Mouse (Mus musculus): ENCODE results near the gene Armcx4.

Gene Armcx4

DNA sequence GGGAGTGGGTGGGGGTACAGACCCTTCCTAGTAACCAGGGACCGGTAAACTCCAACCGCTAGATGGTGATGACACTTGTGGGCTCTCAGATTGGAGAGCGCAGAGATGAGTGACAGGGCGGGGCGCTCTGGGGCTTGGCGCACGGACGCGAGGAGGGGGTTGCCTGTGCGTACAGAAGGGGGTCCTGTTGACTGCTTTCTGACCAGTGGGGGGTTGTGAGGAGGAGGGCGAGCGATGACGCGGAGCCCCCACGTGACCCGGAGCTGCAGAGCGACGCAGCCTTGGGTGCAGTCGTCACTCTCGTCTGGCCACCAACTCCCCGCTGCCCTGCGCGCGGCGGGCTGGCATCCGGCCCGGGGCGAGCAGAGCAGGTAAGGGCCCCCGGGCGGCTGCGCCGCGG is at the start of gene Armcx4:
Armcx4 (plus strand) TSS at position 253 of the 400 bp plus-strand sequence.
- peak; percentile 84 for DNase-seq (ENCODE audit: low read depth, low spot score)

DNA sequence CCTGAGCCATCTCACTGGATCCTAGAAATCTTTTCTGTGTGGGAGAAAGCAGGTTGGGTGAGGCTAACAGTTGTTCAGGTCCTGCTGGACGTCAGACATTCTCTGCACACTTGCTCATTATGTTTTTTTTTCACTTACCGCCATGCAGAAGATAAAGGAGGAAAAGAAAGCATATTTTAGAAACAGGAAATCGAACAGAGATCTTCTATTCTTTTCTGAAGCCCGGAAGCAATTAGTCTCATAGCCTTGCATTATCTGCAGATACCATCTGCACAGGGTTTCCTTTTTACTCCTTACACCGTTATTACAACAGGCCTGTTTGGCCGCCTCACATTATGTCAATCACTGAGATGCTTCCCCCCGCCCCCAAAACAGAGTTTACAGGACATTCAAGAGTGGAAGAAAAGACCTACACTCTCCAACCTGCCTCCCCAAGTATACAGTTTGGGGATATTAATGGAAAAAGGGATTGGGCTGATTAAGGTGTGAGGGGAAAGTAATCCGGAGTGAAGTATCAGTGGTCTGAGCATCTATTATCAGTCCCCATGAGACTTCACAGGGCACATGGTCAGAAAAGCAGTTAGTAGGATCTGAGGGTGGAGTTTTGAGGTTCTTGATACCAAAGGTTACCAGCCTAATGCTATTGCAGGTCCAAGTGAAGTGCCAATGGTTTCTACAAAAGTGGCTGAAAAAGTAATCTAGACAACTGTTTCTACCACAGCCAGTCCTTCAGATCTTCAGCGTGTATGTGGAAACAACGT is 45.1 kb upstream of the Armcx4 start:
- DNase-seq (ENCODE audit: low read depth, low spot score): no peak

DNA sequence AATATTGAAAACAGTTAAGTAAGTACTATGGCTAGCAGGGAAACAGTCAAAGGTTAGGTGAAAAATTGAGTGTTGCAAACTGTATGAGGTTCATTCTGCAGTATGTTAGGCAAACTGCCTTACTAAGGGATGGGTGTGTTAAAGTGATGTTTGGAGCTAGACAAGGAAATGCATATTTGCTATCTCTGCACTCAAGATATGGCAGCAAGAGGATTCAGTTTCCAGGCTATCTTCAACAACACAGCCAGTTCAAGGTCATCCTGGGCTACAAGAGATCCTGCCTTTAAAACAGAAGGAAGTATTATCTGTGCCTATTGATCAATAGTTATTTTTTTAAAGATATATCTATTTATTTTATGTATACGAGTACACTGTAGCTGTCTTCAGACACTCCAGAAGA is 40.0 kb upstream of the Armcx4 start:
- no peak for DNase-seq (ENCODE audit: low read depth, low spot score)

DNA sequence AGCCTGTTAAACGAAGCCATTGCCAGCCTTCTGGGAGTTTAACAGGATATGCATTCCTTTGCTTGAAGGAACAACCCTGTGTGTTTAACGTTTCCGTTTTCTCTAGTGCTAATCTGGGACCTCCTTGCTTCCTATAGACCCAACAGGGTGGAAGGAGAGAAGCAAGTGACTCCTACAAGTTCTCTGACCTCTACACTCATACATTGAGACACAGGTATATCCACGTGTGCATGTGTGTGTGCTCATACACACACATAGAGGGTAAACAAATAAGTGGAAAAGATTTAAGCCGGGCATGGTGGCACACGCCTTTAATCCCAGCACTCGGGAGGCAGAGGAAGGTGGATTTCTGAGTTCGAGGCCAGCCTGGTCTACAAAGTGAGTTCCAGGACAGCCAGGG is 38.9 kb upstream of the Armcx4 start:
- DNase-seq (ENCODE audit: low read depth, low spot score): no peak

DNA sequence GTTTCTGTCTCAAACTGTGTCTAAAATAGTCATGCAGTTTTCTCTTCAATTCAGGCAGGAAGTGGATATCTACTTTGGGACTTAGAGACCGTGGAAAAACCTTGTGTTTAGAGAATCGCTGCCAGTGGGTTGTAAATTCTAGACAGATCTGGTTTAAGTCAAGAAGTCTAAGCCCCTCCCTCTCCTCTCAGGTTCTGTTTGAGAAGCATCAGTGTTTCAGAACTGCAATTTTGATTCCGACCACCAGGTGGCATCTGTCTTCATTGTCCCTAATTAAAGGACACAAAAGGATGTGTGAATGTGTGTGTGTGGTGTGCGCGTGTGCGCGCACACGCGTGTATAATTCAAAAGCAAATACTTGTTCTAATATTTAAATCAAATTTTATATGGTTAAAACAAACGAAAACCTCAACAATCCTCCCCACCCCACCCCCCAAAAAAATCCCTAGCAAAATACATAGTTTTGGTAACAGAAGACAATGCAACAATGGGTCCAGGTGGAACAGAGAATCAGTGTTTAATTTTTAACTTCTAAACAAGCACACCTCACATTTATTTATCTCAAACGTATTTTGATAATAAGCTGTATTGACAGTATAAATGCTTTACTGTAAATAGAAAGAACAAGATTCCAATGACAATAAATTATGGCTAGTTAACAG is 38.2 kb upstream of the Armcx4 start:
- DNase-seq (ENCODE audit: low read depth, low spot score): peak; percentile 84

DNA sequence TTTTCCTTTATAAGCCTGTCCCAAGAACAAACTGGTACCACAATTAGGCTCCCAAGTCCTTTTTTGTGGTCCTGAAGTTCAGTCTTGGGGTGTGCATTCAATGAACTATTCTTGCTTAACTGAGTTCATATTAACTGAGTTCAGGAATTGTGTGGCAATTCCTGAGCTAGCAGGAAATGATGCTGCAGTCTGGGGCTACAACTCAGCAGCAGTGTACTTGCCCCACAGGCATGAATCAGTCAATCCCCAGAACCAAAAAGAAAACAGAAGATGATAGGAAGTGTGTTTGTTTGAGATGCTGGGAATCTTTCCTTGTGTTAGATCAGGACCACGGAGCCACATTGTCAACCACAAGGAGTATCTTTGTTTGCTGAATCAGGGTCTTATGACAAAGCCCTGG is 34.3 kb upstream of the Armcx4 start:
- DNase-seq (ENCODE audit: low read depth, low spot score): no peak

DNA sequence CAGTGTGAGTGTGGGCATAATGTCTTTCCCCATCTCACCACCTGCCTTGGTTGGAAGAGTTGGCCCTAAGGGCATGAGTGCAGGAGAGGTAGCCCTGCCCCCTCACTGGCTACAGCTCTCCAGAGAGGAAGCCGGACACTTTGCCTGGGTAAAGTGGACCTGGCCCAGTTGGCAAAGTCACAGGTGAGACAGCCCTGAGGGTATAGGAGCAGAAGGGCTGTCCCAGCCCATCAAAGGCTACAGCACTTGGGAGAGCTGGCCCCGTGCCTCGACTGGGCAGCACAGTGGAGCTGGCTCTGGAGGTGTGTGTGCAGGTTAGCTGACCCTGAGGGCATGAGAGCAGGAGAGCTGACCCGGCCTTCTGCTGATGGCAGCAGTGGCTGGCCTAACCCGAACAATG is 24.7 kb upstream of the Armcx4 start:
- DNase-seq (ENCODE audit: low read depth, low spot score): no peak

DNA sequence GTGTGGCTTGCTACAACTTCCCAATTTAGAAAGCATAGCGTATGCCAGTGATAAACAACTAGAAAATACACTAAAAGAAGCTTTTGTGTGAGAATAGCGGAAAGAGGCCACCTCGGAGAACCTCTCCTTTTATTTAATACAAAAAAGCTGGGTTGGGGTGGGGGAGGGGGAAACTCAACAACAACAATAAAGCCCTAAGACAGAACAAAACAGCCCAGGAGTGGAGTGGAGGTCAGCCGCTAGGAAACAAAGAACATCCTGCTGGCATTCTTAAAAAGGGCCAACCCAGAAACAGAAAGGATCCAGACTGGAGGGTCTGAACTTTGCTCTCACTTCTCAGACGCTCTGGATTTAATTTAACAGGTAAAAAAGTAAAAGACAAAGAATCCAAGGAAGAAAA is 11.3 kb upstream of the Armcx4 start:
- peak; percentile 91 for DNase-seq (ENCODE audit: low read depth, low spot score)

DNA sequence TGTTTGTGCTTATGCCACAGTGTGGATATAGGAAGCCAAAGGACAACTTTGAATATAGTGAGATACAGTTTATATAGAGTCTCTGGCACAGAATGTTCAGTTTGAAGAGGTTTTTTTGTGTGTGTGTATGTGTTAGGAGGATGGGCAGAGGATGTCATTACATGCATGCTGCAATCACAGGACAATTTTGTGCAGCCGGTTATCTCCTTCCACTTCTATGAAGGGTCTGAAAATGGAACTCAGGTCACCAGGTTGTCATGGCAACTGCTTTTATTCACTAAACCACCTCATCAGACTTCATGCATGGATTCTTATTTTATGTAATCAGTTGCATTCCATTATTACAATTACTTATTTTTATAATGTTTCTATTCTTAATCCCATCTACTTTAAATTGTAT is 10.4 kb upstream of the Armcx4 start:
- DNase-seq (ENCODE audit: low read depth, low spot score): peak; percentile 25

DNA sequence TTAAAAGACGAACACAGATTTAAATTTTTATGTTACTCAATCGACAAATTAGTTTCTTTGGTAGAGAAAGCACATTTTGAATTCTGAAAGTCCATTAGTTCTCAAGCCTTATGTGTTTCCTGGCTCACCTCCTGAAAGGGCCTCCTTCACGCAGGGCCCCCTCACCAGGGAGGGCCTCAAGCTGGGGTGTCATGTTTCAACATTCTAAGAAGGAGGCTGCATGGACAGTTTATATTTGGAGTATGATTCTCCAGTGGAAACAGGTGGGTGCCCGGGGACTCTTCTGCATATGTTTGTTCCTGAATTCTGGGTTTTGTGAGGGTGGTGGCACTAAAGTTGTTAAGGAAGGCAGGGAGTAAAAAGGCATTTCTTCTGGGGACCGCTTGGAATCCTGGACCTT is 1.4 kb upstream of the Armcx4 start:
- no peak for DNase-seq (ENCODE audit: low read depth, low spot score)

DNA sequence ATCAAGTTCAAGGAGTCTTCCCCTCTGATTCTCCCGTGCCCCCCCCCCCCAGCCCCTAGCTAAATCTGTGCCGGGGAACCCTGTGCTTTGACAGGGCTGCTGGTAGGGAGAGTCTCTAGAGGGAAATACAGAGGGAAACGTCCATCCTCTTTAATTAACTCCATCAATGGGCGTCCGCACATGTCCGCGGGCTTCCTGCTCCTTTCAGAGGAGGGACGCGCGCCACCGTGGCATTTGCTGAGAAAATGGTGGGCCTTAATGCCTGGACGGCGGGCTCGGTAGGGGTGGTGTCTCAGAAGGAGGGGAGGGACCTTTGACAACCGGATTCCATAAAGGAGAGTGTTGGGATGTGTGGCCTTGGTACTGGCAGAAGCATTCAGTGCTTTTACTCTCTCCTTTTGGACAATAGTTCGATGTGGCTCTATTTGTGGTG is 436 bp downstream of the Armcx4 start:
- DNase-seq (ENCODE audit: low read depth, low spot score): peak; percentile 48

DNA sequence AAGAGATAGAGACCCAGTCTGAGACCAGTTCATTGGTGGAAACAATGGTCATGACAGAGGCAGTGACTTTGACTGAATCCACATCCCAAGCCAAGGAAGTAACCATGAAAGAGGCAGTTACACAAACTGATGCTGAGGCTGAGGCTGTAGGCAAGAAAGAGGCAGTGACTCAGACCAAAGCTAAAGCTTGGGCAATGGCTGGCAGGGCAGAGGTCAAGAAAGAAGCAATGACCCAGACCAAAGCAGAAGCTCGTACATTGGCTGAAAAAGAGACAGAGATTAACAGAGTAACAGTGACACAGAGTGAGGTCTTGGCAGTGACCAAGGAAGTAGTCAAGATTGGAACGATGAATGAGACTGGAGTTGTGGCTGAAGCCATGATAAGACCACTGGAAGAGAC is 3.4 kb downstream of the Armcx4 start:
- DNase-seq (ENCODE audit: low read depth, low spot score): no peak

DNA sequence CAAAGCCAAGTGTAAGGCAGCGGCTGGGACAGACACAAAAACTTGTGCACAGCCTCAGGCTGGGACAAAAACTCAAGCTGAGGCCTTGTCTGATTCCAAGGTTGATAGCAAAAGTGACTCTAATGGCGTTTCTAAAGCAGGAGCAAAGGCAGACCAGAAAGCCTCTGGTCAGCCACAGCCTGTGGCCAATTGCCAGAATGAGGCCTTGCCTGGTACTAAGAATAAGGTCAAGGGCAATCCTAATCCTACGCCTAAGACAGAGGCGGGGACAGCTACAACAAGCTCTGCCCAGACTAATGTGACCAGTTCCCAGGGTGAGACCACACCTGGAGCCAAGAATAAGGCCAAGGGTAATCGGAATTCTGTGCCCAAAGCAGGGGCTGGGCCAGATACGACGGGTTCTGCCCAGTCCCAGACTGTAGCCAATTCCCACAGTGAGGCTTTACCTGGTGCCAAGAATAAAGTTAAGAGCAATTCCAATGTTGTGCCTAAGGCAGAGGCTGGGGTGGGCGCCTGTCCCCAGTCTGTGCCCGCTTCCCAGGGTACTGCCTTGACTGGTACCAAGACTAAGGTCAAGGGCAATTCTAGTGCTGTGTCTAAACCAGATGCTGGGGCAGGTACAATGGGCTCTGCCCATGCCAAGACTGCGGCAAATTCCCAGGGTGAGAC is 4.7 kb downstream of the Armcx4 start:
- DNase-seq (ENCODE audit: low read depth, low spot score): no peak

DNA sequence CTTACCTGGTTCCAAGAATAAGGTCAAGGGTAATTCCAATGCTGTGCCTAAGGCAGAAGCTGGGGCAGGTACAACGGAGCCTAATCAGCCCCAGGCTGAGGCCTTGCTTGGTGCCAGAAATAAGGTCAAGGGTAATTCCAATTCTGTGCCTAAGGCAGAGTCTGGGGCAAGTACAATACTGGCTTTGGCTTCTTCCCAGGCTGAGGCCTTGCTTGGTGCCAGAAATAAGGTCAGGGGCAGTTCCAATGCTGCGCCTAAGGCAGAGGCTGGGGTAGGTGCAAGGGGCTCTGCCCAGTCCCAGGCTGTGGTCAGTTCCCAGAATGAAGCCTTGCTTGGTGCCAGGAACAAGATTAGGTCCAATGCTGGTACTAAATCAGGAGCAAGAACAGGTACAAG is 5.2 kb downstream of the Armcx4 start:
- DNase-seq (ENCODE audit: low read depth, low spot score): no peak

DNA sequence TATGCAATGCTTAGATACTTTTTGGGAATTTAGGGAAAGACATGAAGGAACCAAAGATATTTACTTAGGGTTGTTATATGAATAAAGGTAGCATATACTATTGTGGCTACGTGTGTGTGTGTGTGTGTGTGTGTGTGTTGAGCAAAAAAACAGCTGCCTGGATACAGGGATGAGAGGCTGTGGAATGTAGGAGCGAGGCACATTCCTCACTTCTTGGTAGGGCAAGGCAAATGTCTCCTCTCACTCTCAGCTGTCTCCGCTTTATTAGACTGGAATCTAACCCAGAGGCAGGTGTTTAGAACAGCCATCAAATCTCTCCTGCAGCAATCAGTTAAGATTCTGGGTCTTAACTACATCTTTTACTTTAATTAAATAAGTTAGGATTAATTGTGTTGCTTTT is 30.5 kb downstream of the Armcx4 start:
- DNase-seq (ENCODE audit: low read depth, low spot score): peak; percentile 56

DNA sequence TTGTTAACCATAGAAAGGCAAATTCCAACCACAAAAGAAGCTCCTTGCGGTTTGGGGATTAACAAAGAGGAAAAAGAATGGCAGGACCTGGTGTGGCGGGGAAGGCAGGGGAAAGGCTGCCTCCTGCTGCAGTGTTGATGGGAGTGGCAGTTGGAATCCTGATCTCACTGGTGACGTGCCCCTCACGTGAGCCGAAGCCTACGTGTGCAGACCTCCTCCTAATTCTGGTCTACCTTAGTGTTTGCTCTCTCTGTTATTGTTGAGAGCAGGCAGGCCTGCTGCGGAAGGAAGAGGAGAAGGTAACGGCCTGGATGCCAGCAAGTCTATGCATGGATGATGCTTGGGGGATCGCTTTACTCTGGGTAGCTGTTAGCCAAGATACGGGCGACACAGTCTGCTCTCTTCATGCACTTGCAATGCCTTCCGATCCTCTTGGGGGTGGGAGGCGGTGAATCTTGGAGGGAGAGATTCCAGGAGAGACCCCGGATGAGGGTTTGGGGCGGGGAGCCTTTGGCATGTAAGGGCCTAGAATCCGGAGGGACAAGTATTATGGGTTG is 31.5 kb downstream of the Armcx4 start, which contains the start of gene Armcx1:
Armcx1 (plus strand) TSS at position 212 of the 557 bp plus-strand sequence.
- peak; percentile 95 for DNase-seq (ENCODE audit: low read depth, low spot score)

DNA sequence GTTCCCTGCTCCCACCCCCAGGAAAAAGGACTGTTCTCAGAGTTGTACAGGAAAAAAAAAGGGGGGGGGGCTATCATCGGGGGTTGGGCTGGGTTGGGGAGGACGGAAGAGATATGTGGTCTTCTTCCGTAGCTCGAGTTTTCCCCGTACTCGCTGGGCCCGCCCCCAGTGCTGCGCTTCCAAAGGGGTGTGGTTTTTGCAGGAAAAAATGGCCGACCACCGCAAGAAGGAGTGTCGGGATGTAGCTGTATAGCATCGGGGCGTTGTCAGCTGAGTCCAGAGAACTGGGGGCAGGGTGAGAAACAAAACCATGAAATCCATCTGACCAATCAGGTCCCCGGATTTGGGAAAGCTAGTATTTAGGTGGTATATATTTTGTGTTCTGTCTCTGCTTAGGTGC is 32.2 kb downstream of the Armcx4 start:
- DNase-seq (ENCODE audit: low read depth, low spot score): peak; percentile 90

DNA sequence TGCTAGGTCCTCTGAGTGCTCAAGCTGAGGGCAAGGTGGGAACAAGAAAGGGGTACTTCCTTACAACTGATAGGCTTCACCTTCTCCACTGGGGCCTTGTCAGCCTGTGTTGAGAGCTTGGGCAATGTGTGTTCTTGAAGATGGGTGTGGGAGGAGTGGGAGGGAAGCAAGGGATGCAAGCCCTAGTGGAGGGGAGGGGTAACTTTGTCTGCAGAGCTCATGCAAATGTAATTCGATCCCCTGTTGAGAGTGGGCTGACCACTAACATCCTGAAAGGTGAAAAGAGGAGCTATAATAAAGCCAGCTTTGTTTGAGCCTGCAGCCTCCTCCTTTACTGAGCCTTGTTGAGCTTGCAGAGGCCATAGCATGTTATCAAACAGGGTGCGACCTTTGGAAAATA is 37.4 kb downstream of the Armcx4 start:
- peak; percentile 57 for DNase-seq (ENCODE audit: low read depth, low spot score)

DNA sequence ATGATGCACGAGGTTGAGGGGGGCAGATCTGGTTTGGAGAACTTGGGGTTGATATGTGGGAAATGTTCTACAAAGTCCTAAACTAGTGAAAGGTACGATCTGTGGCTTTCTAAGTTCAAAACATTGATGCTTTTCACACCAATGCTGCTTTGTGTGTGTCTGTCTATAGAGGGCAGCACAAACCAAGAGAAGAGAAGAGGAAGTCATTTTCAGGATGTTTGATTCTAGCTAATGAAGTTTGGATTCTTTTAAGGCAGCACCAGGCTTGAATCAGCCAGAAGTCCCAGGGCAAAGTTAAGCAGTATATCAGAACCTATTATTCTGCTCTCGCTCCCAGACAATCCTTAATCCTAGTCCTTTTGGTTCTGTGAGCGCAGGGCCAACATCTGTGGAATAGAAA is 43.5 kb downstream of the Armcx4 start:
- DNase-seq (ENCODE audit: low read depth, low spot score): peak; percentile 19

DNA sequence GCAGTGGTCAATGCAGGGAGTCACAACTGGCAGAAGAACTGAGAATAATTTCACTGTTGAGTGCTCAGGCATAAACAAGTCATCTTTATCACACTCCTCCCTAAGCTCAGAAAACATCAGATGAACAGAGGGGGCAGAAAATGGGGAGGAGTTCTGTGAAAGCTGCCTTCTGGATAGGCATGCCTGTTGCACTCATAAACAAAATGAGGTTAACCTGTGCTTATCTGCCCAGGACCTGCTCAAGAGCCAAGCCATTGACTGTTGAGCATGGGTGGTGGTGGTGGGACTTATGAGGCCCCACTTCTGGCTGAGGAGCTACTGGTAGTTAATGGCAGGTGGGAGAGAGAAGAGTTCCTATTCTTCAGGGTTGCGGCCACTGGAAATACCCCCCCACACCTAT is 51.5 kb downstream of the Armcx4 start:
- DNase-seq (ENCODE audit: low read depth, low spot score): no peak

DNA sequence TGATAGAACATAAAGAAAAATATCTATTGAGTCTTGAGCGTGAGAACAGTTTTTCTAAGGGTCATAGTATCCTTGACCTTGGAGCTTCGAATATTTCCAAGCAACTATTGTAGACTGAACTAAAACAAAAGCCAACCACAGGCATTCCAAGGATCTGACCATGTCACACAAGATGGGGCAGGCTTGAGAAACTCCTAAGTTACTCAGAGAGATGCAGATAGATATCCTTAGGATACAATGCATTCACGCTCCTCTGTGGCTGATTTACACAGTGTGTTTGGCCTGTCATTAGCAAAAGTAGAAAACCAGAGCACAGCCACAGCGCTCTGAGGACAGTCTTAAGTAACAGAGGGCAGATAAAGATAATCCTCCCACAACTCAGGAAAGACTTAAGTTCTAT is 52.8 kb downstream of the Armcx4 start:
- DNase-seq (ENCODE audit: low read depth, low spot score): no peak

DNA sequence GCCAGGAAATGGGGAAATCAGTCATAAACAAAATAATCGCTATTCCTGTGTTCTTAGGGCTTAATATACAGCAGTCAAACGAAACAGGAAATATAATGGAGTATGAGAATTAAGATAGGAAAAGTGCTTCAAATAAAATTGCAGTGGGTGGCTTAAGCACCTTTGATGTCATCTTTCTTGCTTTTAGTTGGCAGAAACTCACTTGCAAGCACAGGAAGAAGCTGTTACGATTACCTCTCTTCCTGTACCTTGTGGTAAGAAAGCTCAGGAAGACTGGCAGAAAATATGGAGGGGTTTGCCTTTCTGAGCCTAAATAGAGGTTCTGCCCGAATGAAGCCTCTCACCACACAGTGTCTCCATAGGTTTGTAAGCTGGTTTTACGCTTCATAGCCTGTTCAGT is 55.5 kb downstream of the Armcx4 start:
- no peak for DNase-seq (ENCODE audit: low read depth, low spot score)

Measured in R1 (cell line).